9 mouse cellular contexts compared by ENCODE assay signal in the genomic region with DNA sequence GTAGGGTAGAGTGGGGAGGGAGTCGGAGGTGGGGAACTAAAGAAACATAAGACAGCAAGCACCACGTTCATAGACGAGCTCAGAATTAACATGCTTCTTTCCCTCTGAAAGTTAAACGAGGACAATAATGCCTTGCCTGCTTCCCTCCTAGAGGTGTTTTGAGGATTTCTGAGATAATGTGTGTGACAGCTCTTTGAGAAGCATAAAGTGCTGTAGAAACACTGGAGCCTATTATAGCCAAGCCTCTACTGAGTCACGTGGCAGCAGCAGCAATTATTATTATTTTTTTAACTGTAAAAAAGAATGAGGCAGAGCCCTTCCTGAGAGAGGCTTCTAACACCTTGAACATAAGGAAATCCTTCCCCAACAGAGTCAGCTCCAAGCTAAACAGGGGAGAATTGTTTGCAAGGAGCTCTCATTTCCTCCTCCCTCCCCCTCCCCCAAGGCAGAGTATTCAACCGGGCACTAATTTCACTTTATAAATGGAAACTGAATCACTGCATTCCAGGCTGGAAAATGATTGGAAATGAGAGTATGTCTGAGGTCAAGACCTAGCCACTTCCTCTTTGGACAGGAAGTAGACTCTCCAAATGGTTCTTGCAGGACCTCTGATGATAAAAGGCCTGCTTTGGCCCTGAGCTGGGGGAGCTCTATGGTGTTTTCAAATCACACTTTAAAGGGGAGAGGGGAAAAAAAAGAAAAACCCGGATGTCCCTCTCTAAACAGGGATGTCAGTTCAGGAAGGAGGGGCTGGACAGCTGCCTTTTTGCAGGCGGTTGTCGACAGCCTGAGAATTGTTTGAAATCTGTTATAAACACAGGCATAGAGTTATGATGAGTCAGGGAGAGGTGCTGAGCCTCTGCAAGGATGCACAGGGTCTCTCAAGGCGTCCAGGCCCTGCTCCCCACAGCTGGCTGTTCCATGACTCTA.
DNase-seq lines count a peak whose midpoint lies in the region; ATAC-seq and TF ChIP-seq lines count a peak whose summit lies in the region.
"Had no signal": no experiment of that assay in that cellular context is flagged by ENCODE, and none has a peak within 500 bp of the region (broad histone marks: within the 10 kb centered on the region; RNA-seq: fewer than 3 reads in every experiment).

No protein-coding gene starts in this region.

- H3K4me3 ChIP-seq in heart, embryonic 15.5 days, result no peak overlapping the region
- no peak overlapping the region for H3K4me3 ChIP-seq in limb, embryonic 11.5 days (ENCODE audit: low read depth, low read length)
- H3K4me3 ChIP-seq in stomach, postnatal 0 days (ENCODE audit: low read depth, low read length), result no peak overlapping the region
- H3K4me3 ChIP-seq: megakaryocyte, embryonic 14.5 days had no signal

- peak; percentile 80 for ATAC-seq in heart, embryonic 15.5 days (replicated peaks; ENCODE audit: insufficient number of reproducible peaks, insufficient read depth, low FRiP score, low read depth)
- ATAC-seq in limb, embryonic 11.5 days (ENCODE audit: insufficient number of reproducible peaks, low FRiP score, low TSS enrichment, low read depth), result peak; percentile 54; the same call in 1 of the 2 replicates
- peak; percentile 29; the same call in 1 of the 2 replicates for ATAC-seq in stomach, postnatal 0 days (ENCODE audit: low FRiP score, low TSS enrichment)

- H3K27me3 ChIP-seq in heart, embryonic 15.5 days, result no peaks in the 10 kb centered on the region
- H3K27me3 ChIP-seq in limb, embryonic 11.5 days (ENCODE audit: control insufficient read depth, insufficient read depth, low read length), result no peaks in the 10 kb centered on the region
- no peaks in the 10 kb centered on the region for H3K27me3 ChIP-seq in stomach, postnatal 0 days (ENCODE audit: control insufficient read depth, insufficient read depth, low read length)

- 32% methylated on average over 10 of the region's 10 CpGs for WGBS in heart, embryonic 15.5 days
- 66% methylated on average over 10 of the region's 10 CpGs for WGBS in limb, embryonic 11.5 days
- 33% methylated on average over 10 of the region's 10 CpGs for WGBS in stomach, postnatal 0 days

- peaks cover 14% of the 10 kb centered on the region for H3K4me1 ChIP-seq in heart, embryonic 15.5 days (replicated peaks)
- H3K4me1 ChIP-seq in limb, embryonic 11.5 days (ENCODE audit: control insufficient read depth, insufficient read depth, low read length), result no peaks in the 10 kb centered on the region
- no peaks in the 10 kb centered on the region for H3K4me1 ChIP-seq in stomach, postnatal 0 days (replicated peaks; ENCODE audit: control insufficient read depth, insufficient read depth)
- H3K4me1 ChIP-seq: megakaryocyte, embryonic 14.5 days had no signal

- no peaks in the 10 kb centered on the region for H3K36me3 ChIP-seq in heart, embryonic 15.5 days
- no peaks in the 10 kb centered on the region for H3K36me3 ChIP-seq in limb, embryonic 11.5 days (ENCODE audit: control insufficient read depth, insufficient read depth, low read length)
- H3K36me3 ChIP-seq in stomach, postnatal 0 days (ENCODE audit: control insufficient read depth, insufficient read depth, low read length), result no peaks in the 10 kb centered on the region

- DNase-seq in retina, postnatal 1 day, result peak; percentile 42
- DNase-seq in retina, embryonic 14.5 days (ENCODE audit: low spot score), result no peak
- no peak for DNase-seq in limb, embryonic 11.5 days (ENCODE audit: low spot score)
- no peak for DNase-seq in stomach, postnatal 0 days (ENCODE audit: low spot score)
- no peak for DNase-seq in right cerebral cortex, postnatal 10 days (ENCODE audit: low spot score in 2 of 2)
- DNase-seq in frontal cortex, postnatal 14 days (ENCODE audit: low spot score in 2 of 2), result no peak
- no peak for DNase-seq in right cerebral cortex, adult 2 months (ENCODE audit: low spot score in 2 of 2)

- peak overlapping the region; percentile 52 for H3K27ac ChIP-seq in heart, embryonic 15.5 days
- H3K27ac ChIP-seq in limb, embryonic 11.5 days (replicated peaks; ENCODE audit: low read depth, low read length), result no peak overlapping the region
- H3K27ac ChIP-seq in stomach, postnatal 0 days (replicated peaks), result no peak overlapping the region

- no peak for TF ChIP-seq CTCF in stomach, postnatal 0 days (IDR thresholded peaks at IDR 0.05; ENCODE audit: low read depth)

- no peak for TF ChIP-seq EP300 in stomach, postnatal 0 days (optimal IDR thresholded peaks at IDR 0.05)

- H3K4me2 ChIP-seq in heart, embryonic 15.5 days, result no peak overlapping the region
- no peak overlapping the region for H3K4me2 ChIP-seq in limb, embryonic 11.5 days (ENCODE audit: low read depth, severe bottlenecking)
- no peak overlapping the region for H3K4me2 ChIP-seq in stomach, postnatal 0 days (replicated peaks; ENCODE audit: low read depth)

- no peak overlapping the region for H3K9ac ChIP-seq in heart, embryonic 15.5 days
- no peak overlapping the region for H3K9ac ChIP-seq in limb, embryonic 11.5 days (ENCODE audit: low read length)
- no peak overlapping the region for H3K9ac ChIP-seq in stomach, postnatal 0 days (ENCODE audit: low read length)

- no peaks in the 10 kb centered on the region for H3K9me3 ChIP-seq in heart, embryonic 15.5 days (replicated peaks)
- no peaks in the 10 kb centered on the region for H3K9me3 ChIP-seq in limb, embryonic 11.5 days (ENCODE audit: control insufficient read depth, low read length)
- H3K9me3 ChIP-seq in stomach, postnatal 0 days (ENCODE audit: control insufficient read depth, low read length), result no peaks in the 10 kb centered on the region
- H3K9me3 ChIP-seq: megakaryocyte, embryonic 14.5 days had no signal

Comparison
In these comparisons a context has a peak if more than half of its experiments do, and no peak if none do; other contexts are left out.
1. ATAC-seq: peak in every context shown above with its lines; median percentile 80 in heart, embryonic 15.5 days; 54 in limb, embryonic 11.5 days; 29 in stomach, postnatal 0 days.